Mouse (Mus musculus): ENCODE data around the gene Dcun1d4. TPM values are rescaled to one million over a fixed set of nuclear protein-coding genes. Genes with fewer than 3 reads are reported as not detected.

Dcun1d4 gene
- polyA plus RNA-seq, 1 experiment = not detected

- TF ChIP-seq GATA1 (IDR thresholded peaks at IDR 0.05; ENCODE audit: low read length) (no peak), TAL1 (IDR thresholded peaks at IDR 0.05; ENCODE audit: low read length) (no peak)
- no peaks in the 10 kb centered on the region for H3K27me3 ChIP-seq (ENCODE audit: control insufficient read depth)
- H3K4me3 ChIP-seq (replicated peaks) = no peak overlapping the region
- no peaks in the 10 kb centered on the region for H3K4me1 ChIP-seq (ENCODE audit: control insufficient read depth)
- peaks cover 15% of the 10 kb centered on the region for H3K36me3 ChIP-seq (ENCODE audit: control insufficient read depth)
- H3K9me3 ChIP-seq (ENCODE audit: control insufficient read depth, low read length) = no peaks in the 10 kb centered on the region
Measured at GRCm38 (mm10) chr5:73553903-73554302, 73.1 kb downstream of the Dcun1d4 start.

DNA sequence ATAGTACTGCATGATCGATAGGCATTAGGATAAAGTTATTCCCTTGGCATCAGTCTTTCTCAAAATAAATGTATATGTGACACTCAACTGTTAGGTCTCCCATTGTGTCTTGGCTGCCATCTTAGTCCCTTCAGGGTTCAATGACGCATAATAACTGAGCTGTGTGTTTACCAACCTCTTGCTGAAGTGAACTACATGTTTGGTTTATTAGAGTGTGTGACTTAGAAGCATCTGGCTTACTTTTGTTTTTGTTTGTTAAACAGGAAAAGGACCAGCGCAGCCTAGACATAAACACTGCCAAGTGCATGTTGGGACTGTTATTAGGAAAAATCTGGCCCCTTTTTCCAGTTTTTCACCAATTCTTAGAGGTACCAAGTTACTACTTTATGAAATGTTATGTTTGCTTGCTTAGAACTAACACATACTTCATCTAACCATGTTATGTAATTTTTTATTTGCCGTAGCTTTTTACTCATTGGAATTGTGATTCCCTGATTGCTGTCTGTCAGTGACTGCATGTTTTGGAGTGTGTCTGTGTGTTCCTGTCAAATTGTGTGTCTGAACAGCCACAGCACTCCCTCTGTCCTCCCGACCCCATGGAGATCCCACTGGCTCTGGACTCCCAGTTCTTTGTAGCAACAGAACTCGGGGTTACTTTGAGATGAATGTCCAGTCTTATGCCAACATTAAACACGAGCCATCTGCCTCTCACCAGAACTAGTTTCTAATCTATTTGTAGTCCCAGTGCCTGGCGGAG lies 74.5 kb downstream of the Dcun1d4 start:
- Histone ChIP-seq H3K4me3 (replicated peaks) (no peak overlapping the region), H3K27me3 (ENCODE audit: control insufficient read depth) (no peaks in the 10 kb centered on the region), H3K9me3 (ENCODE audit: control insufficient read depth, low read length) (no peaks in the 10 kb centered on the region), H3K4me1 (ENCODE audit: control insufficient read depth) (no peaks in the 10 kb centered on the region), H3K36me3 (ENCODE audit: control insufficient read depth) (peaks cover 15% of the 10 kb centered on the region)
- TF ChIP-seq GATA1 (IDR thresholded peaks at IDR 0.05; ENCODE audit: low read length) (no peak), TAL1 (IDR thresholded peaks at IDR 0.05; ENCODE audit: low read length) (no peak)

DNA sequence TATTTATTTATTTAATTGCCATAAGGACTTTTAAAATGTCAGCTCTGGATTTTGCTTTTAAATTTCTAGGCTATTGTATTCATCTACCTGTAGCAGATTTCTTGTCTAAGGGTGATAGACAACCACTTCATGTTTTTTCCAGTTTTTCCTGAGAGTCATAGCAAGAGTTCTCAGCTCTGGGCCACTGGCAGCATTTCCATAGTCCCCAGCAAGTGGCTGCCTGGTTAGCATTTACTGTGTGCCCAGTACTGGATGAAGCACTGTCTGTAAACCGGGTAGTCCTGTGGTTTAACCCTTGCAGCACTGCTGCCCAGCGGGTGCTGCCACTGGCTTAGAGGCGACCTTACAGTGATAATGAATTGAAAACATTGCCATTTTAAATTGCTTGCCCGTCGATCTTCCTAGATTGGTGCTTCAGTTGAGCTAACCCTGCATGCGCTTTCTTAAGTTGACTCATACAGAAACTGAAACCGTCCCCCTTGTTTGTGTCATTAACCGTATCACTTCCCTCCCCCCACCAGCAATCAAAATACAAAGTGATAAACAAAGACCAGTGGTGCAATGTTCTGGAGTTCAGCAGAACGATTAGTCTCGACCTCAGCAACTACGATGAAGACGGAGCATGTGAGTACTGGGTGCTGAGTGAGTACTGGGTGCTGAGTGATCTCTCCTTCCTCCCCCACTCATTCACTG lies 76.1 kb downstream of the Dcun1d4 start:
- no peak overlapping the region for H3K4me3 ChIP-seq (replicated peaks)
- no peaks in the 10 kb centered on the region for H3K4me1 ChIP-seq (ENCODE audit: control insufficient read depth)
- H3K27me3 ChIP-seq (ENCODE audit: control insufficient read depth) = no peaks in the 10 kb centered on the region
- peaks cover 15% of the 10 kb centered on the region for H3K36me3 ChIP-seq (ENCODE audit: control insufficient read depth)
- TF ChIP-seq TAL1 (IDR thresholded peaks at IDR 0.05; ENCODE audit: low read length) = no peak
- TF ChIP-seq GATA1 (IDR thresholded peaks at IDR 0.05; ENCODE audit: low read length) = no peak
- H3K9me3 ChIP-seq (ENCODE audit: control insufficient read depth, low read length) = no peaks in the 10 kb centered on the region

DNA sequence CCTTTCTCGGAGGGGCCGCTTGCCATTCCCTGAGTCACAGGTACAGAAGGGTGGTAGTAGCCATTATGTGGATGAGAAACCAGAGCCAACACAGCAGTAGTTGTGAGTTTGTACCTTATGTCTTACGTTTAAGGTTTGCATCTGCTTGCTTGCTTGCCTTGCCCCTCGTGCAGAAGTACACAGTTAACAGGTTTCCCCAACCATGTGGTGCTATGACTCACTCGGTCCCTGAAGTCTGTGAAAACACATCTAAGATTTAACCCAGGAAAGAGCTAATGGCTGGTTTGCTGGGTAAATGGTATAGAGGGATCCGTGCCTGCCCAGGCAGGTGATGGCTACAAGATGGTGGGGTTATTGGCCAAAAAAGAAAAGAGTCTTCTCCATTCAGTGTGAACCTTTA lies 78.0 kb downstream of the Dcun1d4 start:
- Histone ChIP-seq H3K36me3 (ENCODE audit: control insufficient read depth) (peaks cover 10% of the 10 kb centered on the region), H3K27me3 (ENCODE audit: control insufficient read depth) (no peaks in the 10 kb centered on the region)

DNA sequence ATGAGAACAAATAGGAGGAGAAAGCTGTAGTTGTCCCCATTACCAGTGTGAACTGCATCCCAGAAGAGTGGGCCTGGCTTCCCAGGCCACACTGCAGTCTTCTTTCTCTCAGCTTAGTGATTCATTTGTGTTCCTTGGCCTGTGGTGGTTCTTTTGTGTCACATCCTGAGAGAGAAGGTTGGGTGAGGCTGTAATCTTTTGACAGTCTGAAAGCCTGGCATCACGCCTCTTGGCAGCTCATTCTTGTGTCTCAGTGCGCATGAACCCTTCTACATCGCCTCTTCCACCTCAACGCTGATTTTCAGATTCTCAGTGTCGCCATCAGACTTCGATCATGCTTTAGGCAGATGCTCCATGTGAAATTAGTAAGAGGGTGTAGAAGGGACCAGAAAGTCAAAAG lies 83.2 kb downstream of the Dcun1d4 start:
- H3K9me3 ChIP-seq (ENCODE audit: control insufficient read depth, low read length) = no peaks in the 10 kb centered on the region
- no peak for TF ChIP-seq GATA1 (IDR thresholded peaks at IDR 0.05; ENCODE audit: low read length)
- TF ChIP-seq TAL1 (IDR thresholded peaks at IDR 0.05; ENCODE audit: low read length) = no peak
- H3K4me3 ChIP-seq (replicated peaks) = no peak overlapping the region
- no peaks in the 10 kb centered on the region; the same call in 1 of the 2 replicates for H3K36me3 ChIP-seq (ENCODE audit: control insufficient read depth)
- H3K4me1 ChIP-seq (ENCODE audit: control insufficient read depth) = no peaks in the 10 kb centered on the region
- no peaks in the 10 kb centered on the region for H3K27me3 ChIP-seq (ENCODE audit: control insufficient read depth)

More for the DNA sequence above, 78.0 kb downstream of the Dcun1d4 start:
- Histone ChIP-seq H3K4me1 (ENCODE audit: control insufficient read depth) (no peaks in the 10 kb centered on the region), H3K4me3 (replicated peaks) (no peak overlapping the region), H3K9me3 (ENCODE audit: control insufficient read depth, low read length) (no peaks in the 10 kb centered on the region)
- TF ChIP-seq GATA1 (IDR thresholded peaks at IDR 0.05; ENCODE audit: low read length) = no peak
- no peak for TF ChIP-seq TAL1 (IDR thresholded peaks at IDR 0.05; ENCODE audit: low read length)

GRCm38 (mm10) chr5:73566119-73566518 lies 85.3 kb downstream of the Dcun1d4 start:
- Histone ChIP-seq H3K36me3 (ENCODE audit: control insufficient read depth) (no peaks in the 10 kb centered on the region; the same call in 1 of the 2 replicates), H3K4me3 (replicated peaks) (no peak overlapping the region), H3K27me3 (ENCODE audit: control insufficient read depth) (no peaks in the 10 kb centered on the region), H3K4me1 (ENCODE audit: control insufficient read depth) (no peaks in the 10 kb centered on the region), H3K9me3 (ENCODE audit: control insufficient read depth, low read length) (no peaks in the 10 kb centered on the region)
- TF ChIP-seq TAL1 (IDR thresholded peaks at IDR 0.05; ENCODE audit: low read length) (no peak), GATA1 (IDR thresholded peaks at IDR 0.05; ENCODE audit: low read length) (no peak)

DNA sequence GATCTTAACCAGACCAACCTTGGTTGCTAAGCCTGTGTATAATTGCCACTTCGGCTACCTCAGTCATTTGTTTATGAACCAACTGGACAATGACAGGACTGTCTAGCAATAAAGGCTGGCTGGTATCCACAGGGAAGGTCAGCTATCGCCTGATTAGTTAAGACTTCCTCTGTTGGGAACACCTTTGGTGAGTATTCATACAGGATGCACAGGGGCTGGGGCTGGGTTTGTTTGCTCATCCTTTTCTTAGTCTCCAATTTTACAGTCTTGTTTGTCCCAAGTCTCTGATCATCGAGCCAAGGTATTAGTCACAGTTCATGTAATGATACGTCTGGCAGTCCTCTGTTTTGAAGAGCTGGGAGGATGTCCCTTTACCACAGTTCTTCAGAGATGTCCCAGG lies 86.1 kb downstream of the Dcun1d4 start:
- Histone ChIP-seq H3K4me3 (replicated peaks) (no peak overlapping the region), H3K9me3 (ENCODE audit: control insufficient read depth, low read length) (no peaks in the 10 kb centered on the region), H3K27me3 (ENCODE audit: control insufficient read depth) (no peaks in the 10 kb centered on the region), H3K36me3 (ENCODE audit: control insufficient read depth) (no peaks in the 10 kb centered on the region), H3K4me1 (ENCODE audit: control insufficient read depth) (no peaks in the 10 kb centered on the region)
- TF ChIP-seq GATA1 (IDR thresholded peaks at IDR 0.05; ENCODE audit: low read length) = no peak
- TF ChIP-seq TAL1 (IDR thresholded peaks at IDR 0.05; ENCODE audit: low read length) = no peak

DNA sequence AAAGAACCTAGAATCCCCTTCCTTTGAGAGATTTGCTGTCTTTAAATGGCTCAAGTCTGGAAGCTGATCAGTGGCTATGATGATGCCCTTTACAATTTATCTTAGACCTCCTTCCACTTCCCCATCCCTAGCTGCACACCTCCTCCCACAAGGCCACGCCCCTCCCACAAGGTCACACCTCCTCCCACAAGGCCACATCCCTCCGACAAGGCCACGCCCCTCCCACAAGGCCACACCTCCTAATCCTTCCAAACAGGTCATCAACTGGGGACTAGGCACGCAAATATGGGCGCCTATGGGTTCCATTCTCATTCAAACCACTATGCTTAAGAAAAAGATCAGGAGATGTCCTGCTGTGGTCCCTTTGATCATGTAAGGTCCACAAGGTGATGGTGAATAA lies 88.4 kb downstream of the Dcun1d4 start:
- TF ChIP-seq TAL1 (IDR thresholded peaks at IDR 0.05; ENCODE audit: low read length) = no peak

DNA sequence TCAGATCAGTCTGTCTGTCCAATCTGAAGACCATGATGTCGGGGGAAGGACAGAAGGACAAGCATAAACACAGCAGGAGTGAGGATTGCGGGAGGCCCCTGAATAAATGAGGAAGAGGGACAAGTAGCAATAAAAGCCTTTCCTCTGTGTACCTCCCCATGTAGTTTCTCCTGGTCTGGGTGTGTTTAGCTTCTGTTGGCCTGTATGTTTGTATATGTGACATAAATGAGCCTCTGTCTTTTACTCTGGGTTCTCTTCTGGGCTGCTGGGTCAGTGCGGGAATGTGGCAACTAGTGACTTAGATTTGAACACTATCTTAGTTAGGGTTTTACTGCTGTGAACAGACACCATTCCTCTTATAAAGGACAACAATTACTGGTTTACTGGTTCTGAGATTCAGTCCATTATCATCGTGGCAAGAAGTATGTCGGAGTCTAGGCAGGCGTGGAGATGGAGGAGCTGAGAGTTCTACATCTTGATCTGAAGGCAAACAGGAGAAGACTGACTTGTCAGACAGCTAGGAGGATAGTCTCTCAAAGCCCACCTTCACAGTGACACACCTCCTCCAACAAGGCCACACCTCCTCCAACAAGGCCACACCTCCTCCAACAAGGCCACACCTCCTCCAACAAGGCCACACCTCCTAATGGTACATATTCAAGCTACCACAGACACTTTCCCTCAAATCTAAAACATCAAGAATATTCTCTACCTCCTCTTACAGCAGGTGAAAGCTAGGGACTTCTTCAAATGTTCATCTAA lies 90.8 kb downstream of the Dcun1d4 start:
- Histone ChIP-seq H3K27me3 (ENCODE audit: control insufficient read depth) (no peaks in the 10 kb centered on the region), H3K4me3 (replicated peaks) (no peak overlapping the region), H3K36me3 (ENCODE audit: control insufficient read depth) (no peaks in the 10 kb centered on the region), H3K9me3 (ENCODE audit: control insufficient read depth, low read length) (no peaks in the 10 kb centered on the region), H3K4me1 (ENCODE audit: control insufficient read depth) (no peaks in the 10 kb centered on the region)
- TF ChIP-seq GATA1 (IDR thresholded peaks at IDR 0.05; ENCODE audit: low read length) (no peak), TAL1 (IDR thresholded peaks at IDR 0.05; ENCODE audit: low read length) (no peak)

More for the DNA sequence above, 88.4 kb downstream of the Dcun1d4 start:
- no peaks in the 10 kb centered on the region for H3K9me3 ChIP-seq (ENCODE audit: control insufficient read depth, low read length)
- no peaks in the 10 kb centered on the region for H3K27me3 ChIP-seq (ENCODE audit: control insufficient read depth)
- H3K4me3 ChIP-seq (replicated peaks) = no peak overlapping the region
- no peaks in the 10 kb centered on the region for H3K4me1 ChIP-seq (ENCODE audit: control insufficient read depth)
- H3K36me3 ChIP-seq (ENCODE audit: control insufficient read depth) = no peaks in the 10 kb centered on the region

Data from erythroblast, embryonic 14.5 days (primary cell).